Mouse (Mus musculus): ENCODE results near the gene Nsun7.

The Nsun7 gene

GRCm38 (mm10) chr5:66294106-66294625, 34.5 kb downstream of the Nsun7 start:
- DNase-seq = no peak

GRCm38 (mm10) chr5:66294952-66295351, 35.3 kb downstream of the Nsun7 start:
- no peak for DNase-seq

- no peak for DNase-seq
Measured at GRCm38 (mm10) chr5:66296116-66296515, 36.4 kb downstream of the Nsun7 start.

GRCm38 (mm10) chr5:66298856-66299255, 39.2 kb downstream of the Nsun7 start:
- no peak for DNase-seq

- no peak for DNase-seq
Measured at GRCm38 (mm10) chr5:66300576-66300975, 40.9 kb downstream of the Nsun7 start.

- DNase-seq = no peak
Measured at GRCm38 (mm10) chr5:66302085-66302815, 42.6 kb downstream of the Nsun7 start.

- no peak for DNase-seq
Measured at GRCm38 (mm10) chr5:66302873-66303272, 43.2 kb downstream of the Nsun7 start.

- no peak for DNase-seq
Measured at GRCm38 (mm10) chr5:66304300-66305067, 44.8 kb downstream of the Nsun7 start.

GRCm38 (mm10) chr5:66305511-66305910, 45.8 kb downstream of the Nsun7 start:
- no peak for DNase-seq

- DNase-seq = no peak
Measured at GRCm38 (mm10) chr5:66310328-66310727, 50.6 kb downstream of the Nsun7 start.

- no peak for DNase-seq
Measured at GRCm38 (mm10) chr5:66310806-66311205, 51.1 kb downstream of the Nsun7 start.

GRCm38 (mm10) chr5:66315791-66316190, 56.1 kb downstream of the Nsun7 start:
- no peak for DNase-seq

- peak; percentile 22 to 27 for DNase-seq
Measured at GRCm38 (mm10) chr5:66319341-66319740, 59.6 kb downstream of the Nsun7 start.

GRCm38 (mm10) chr5:66319827-66320404, 60.2 kb downstream of the Nsun7 start:
- no peak for DNase-seq

- no peak for DNase-seq
Measured at GRCm38 (mm10) chr5:66323131-66323530, 63.4 kb downstream of the Nsun7 start.

GRCm38 (mm10) chr5:66323603-66324002, 63.9 kb downstream of the Nsun7 start:
- no peak for DNase-seq

- DNase-seq = no peak
Measured at GRCm38 (mm10) chr5:66326395-66326794, 66.7 kb downstream of the Nsun7 start.

- no peak for DNase-seq
Measured at GRCm38 (mm10) chr5:66327949-66328726, 68.4 kb downstream of the Nsun7 start.

- no peak for DNase-seq
Measured at GRCm38 (mm10) chr5:66328766-66329165, 69.1 kb downstream of the Nsun7 start.

GRCm38 (mm10) chr5:66330806-66331205, 71.1 kb downstream of the Nsun7 start:
- no peak for DNase-seq

- DNase-seq = peak; percentile 16 to 21
Measured at GRCm38 (mm10) chr5:66337025-66337968, 77.6 kb downstream of the Nsun7 start.

- DNase-seq = no peak
Measured at GRCm38 (mm10) chr5:66337969-66338345, 78.3 kb downstream of the Nsun7 start.

Measured in thymus, adult 18-20 months (tissue).